Mouse (Mus musculus) limb, embryonic 13.5 days (tissue): ENCODE measurements around the gene Zfp652. TPM values are rescaled to one million over a fixed set of nuclear protein-coding genes. Genes with fewer than 3 reads are reported as not detected.

Experiments used
- ATAC-seq: fragments of 200-750 bp; cut with Nextera tagmentation; 2 replicates; pipeline ENCODE4 v1.8.0; 2017; ENCODE audit warnings: low read depth, moderate number of reproducible peaks, moderate TSS enrichment; ENCODE audit not compliant: low FRiP score
- H3K27ac ChIP-seq: fragments of 300-500 bp; sonication (generic); 2 replicates; pipeline ENCODE4 v1.5.1; 2015; ENCODE audit warnings: inconsistent platforms, mild to moderate bottlenecking, moderate library complexity
- H3K27me3 ChIP-seq: fragments of 300-500 bp; sonication (generic); 2 replicates; pipeline ENCODE4 v1.6.1; 2015; ENCODE audit warnings: mild to moderate bottlenecking, inconsistent platforms
- H3K36me3 ChIP-seq: fragments of 300-500 bp; sonication (generic); 2 replicates; pipeline ENCODE4 v1.6.1; 2015; ENCODE audit warnings: inconsistent platforms, mild to moderate bottlenecking, moderate library complexity
- H3K4me1 ChIP-seq: fragments of 300-500 bp; sonication (generic); 2 replicates; pipeline ENCODE4 v1.6.1; 2015; ENCODE audit warnings: inconsistent platforms
- H3K4me2 ChIP-seq: fragments of 300-500 bp; sonication (generic); replicated peaks from 2 replicates; pipeline ENCODE4 v1.6.1; 2015; ENCODE audit warnings: inconsistent platforms, mild to moderate bottlenecking, moderate library complexity
- H3K4me3 ChIP-seq: fragments of 300-500 bp; sonication (generic); 2 replicates; pipeline ENCODE4 v1.5.1; 2015; ENCODE audit warnings: moderate library complexity, mild to moderate bottlenecking, inconsistent platforms
- H3K9ac ChIP-seq: fragments of 300-500 bp; sonication (generic); 2 replicates; pipeline ENCODE4 v1.6.1; 2015; ENCODE audit warnings: mild to moderate bottlenecking, inconsistent platforms
- H3K9me3 ChIP-seq: fragments of 300-500 bp; sonication (generic); 2 replicates; pipeline ENCODE4 v1.6.1; 2016; ENCODE audit warnings: inconsistent platforms
- WGBS: fragments of 180-500 bp; shearing (Covaris S2); methylation state at CpG from one replicate; pipeline ENCODE4 v1.1.7; 2015; 5-methylcytosine and 5-hydroxymethylcytosine counted together
- polyA plus RNA-seq: library from polyadenylated mRNA; unstranded; fragments of >200 nt; fragmentation: Nextera tagmentation; extraction: Ambion mirVana; gene quantifications from 2 replicates; pipeline ENCODE4 v1.2.1, GENCODE M21; 2015

Gene Zfp652
- polyA plus RNA-seq, 1 experiment from 2014 or later: 26.8 TPM

DNA sequence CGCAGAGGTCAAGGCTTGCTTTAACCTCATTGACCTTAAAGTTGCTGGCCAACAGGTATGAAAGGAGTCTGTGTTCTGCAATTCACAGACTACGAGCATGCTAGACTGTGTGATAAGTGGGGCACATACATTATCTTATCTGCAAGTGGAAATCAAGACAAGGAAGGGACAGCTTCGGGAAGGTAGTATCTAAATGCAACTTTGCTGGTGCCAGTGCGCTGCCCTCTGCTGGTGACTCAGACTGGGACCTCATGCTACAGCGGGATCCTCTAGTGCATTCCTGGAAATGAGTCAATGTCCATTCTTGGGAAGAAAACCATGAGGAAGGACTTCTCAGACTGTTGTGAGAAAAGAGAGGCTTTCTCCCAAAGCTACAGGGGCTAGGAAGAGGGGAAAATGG, 141.2 kb downstream of the Zfp652 start:
- Histone ChIP-seq H3K27ac (no peak overlapping the region), H3K9ac (no peak overlapping the region), H3K4me2 (no peak overlapping the region), H3K9me3 (no peaks in the 10 kb centered on the region), H3K4me3 (no peak overlapping the region), H3K36me3 (no peaks in the 10 kb centered on the region), H3K4me1 (0 out of 2 replicates have a peak, but pooled peaks cover 4% of the 10 kb centered on the region), H3K27me3 (no peaks in the 10 kb centered on the region)
- ATAC-seq: no peak
- WGBS: 60% methylated on average over 5 of the region's 5 CpGs

DNA sequence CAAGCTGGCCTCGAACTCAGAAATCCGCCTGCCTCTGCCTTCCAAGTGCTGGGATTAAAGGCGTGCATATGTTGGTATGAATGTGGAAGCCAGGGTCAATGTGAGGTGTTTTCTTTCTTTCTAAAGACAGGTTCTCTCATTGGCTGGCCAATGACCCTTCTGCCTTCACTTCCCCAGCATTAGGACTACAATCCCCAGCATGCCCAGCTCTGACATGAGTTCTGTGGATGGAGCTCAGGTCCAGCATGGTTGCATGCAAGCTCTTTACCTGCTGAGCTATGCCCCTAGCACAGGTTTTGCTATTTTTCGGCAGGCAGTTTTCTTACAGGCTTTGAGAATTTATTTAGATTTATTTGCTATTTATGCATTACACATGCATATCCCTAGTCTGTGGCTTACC, 144.8 kb downstream of the Zfp652 start:
- 79% methylated on average over 4 of the region's 4 CpGs for WGBS
- no peak for ATAC-seq
- Histone ChIP-seq H3K9me3 (no peaks in the 10 kb centered on the region), H3K4me2 (no peak overlapping the region), H3K4me3 (no peak overlapping the region), H3K4me1 (peaks cover 12% of the 10 kb centered on the region; the same call in 1 of the 2 replicates), H3K27me3 (no peaks in the 10 kb centered on the region), H3K9ac (no peak overlapping the region), H3K36me3 (no peaks in the 10 kb centered on the region), H3K27ac (no peak overlapping the region)

DNA sequence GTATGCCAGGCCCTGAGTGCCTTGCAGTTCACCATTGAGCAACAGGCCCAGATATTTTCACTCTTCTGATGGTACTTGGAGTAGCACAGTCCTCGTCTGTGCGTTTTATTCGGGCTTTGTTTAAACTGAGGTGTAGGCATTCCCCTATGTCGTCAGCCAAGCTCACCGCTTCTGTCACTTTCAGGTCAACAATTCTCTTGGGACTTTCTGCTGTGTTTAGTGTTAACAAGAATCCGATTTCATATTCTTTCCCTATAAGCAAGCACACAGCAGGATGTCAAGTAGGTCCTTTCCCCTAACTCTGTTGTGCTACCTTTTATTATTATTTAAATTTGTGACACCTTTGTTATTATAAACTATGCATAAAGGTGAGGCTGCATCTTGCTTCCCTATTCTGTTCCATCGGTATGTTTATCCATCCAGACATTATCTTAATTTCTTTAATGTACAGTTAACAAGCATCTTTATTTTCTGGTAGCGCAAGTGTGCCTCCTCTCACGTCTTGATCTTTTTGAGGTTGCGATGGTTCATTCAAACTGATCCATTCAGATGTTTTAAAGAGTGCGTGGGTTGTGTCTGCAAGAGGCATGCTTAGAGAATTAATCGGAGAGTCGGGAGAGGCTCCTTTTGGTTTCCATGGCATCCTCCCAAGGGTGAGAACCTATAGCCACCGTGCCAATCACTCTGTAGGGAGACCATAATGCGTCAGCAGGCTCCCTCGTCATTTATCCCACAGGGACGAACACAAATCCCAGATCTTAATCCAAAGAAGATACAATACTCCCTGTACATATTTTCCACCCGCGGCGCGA, 145.4 kb downstream of the Zfp652 start:
- H3K9ac ChIP-seq: peak overlapping the region; percentile 75
- peaks cover 12% of the 10 kb centered on the region; the same call in 1 of the 2 replicates for H3K4me1 ChIP-seq
- H3K4me3 ChIP-seq: peak overlapping the region; percentile 74
- ATAC-seq: no peak
- no peaks in the 10 kb centered on the region for H3K9me3 ChIP-seq
- peak overlapping the region; percentile 87 for H3K27ac ChIP-seq
- H3K4me2 ChIP-seq: peak overlapping the region; percentile 67
- H3K36me3 ChIP-seq: no peaks in the 10 kb centered on the region
- WGBS: 21% methylated on average over 21 of the region's 21 CpGs
- H3K27me3 ChIP-seq: no peaks in the 10 kb centered on the region

DNA sequence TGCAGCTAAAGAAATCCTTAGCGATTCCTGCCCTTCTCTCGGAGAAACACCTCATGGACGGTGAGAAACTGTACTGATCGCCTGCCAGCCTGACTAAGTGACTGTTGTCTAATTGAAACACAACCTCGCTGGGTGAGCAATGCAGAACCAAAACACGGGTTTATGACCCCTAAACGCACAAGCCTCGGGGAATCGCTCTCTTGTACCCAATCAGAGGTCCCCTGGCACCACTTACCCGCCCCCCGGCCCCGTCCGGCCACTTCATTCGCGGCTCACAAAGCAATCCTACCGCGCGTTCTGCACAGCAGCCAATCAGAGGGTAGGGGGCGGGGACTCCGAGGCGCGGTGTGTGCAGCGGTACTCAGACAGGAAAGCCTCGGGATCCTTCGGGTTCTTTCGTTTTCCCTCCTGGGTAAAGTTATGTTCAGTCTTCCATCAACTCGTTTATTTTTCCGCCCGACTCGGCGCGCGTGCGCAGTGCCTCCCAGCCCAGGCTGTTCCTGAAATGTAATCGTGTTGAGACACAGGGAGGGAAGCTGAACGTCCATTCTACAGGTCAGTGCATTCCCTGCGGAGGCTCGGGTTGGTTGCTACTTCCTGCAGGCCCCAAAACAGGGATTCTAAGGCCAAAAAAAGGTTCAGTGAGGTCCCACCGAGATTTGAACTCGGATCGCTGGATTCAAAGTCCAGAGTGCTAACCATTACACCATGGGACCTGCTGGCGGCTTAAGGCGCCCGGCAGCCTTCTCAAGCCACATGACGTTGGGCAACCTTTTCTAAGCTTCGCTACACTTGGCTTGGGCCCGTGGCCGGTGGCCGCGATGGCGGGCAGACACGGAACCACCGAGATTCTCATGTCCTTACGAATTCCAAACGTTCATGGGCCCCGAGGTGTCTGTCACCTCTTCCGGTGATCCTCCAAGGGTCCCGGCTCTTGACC, 146.3 kb downstream of the Zfp652 start:
- Histone ChIP-seq H3K4me2 (peak overlapping the region; percentile 67), H3K27me3 (no peaks in the 10 kb centered on the region), H3K4me1 (peaks cover 12% of the 10 kb centered on the region; the same call in 1 of the 2 replicates), H3K36me3 (no peaks in the 10 kb centered on the region), H3K27ac (peak overlapping the region; percentile 87), H3K9me3 (no peaks in the 10 kb centered on the region), H3K9ac (peak overlapping the region; percentile 75), H3K4me3 (peak overlapping the region; percentile 74)
- WGBS: under 1% methylated on average over 58 of the region's 58 CpGs
- ATAC-seq: peak; percentile 99

DNA sequence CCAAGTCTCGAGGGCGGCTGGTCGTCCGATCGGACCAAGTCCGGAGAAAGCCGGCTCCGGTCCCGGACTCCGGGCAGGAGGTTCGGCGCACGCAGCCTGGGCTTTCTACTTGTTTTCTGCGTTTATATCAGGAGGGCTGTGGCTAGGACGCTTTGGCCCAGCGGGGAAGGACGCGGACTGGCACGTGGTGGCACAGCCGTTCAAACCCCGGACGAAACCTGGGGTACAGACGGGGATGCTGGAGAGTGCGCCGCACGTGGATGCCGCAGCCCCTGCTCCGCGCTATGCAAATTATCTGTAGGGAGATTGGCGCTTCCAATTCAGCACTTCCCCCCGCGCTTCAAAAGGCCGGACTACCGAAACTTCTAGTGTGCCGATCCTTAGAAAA, 147.0 kb downstream of the Zfp652 start:
- Histone ChIP-seq H3K27ac (peak overlapping the region; percentile 87), H3K36me3 (no peaks in the 10 kb centered on the region), H3K4me3 (peak overlapping the region; percentile 74), H3K9me3 (no peaks in the 10 kb centered on the region), H3K9ac (peak overlapping the region; percentile 74), H3K4me2 (peak overlapping the region; percentile 67), H3K4me1 (peaks cover 12% of the 10 kb centered on the region; the same call in 1 of the 2 replicates), H3K27me3 (no peaks in the 10 kb centered on the region)
- under 1% methylated on average over 35 of the region's 35 CpGs for WGBS
- peak; percentile 55; the same call in 1 of the 2 replicates for ATAC-seq

DNA sequence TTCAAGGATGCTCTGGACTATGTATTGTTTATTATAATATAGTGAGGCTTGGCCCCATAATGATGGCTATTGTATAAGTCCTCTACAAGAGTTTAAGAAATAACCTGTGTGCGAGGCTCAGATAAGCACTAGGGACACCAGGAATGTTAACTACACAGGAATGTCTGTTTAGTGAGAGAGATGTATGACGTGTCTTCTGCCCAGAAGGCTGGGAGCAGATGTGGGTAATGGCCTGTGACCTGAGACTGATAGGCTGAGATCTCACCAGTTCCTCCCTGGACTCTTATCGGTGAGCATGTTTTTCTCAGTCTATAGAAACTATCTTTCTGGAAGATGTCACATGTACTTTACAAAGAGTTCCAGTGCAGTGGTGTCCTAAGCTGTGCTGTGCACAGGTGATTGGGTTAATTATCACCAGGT, 147.6 kb downstream of the Zfp652 start:
- Histone ChIP-seq H3K27me3 (no peaks in the 10 kb centered on the region), H3K4me3 (peak overlapping the region; percentile 74), H3K36me3 (no peaks in the 10 kb centered on the region), H3K9ac (peak overlapping the region; percentile 74), H3K9me3 (no peaks in the 10 kb centered on the region), H3K4me2 (peak overlapping the region; percentile 67), H3K27ac (0 out of 2 replicates have a peak overlapping the region, but pooled peaks have one; percentile 87), H3K4me1 (peaks cover 12% of the 10 kb centered on the region; the same call in 1 of the 2 replicates)
- 37% methylated on average over 3 of the region's 3 CpGs for WGBS
- no peak for ATAC-seq

DNA sequence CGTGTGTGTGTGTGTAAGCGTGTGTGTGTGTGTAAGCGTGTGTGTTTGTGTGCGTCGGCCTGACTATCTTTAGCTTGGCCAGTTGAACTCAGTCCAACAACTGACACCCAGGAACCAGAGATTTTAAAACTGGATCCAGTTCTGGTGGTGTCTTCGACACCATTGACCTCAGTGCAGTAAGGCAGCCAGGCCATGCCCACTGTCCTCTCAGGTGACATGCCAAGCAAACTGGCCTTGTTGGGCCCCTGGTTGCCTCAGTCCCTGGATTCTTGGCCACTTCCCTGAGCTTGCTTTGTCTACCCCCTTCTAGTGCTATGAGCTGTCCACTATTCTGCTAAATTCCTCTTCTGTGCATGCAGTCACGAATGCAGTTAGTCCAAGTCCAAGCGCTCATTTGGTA, 148.9 kb downstream of the Zfp652 start:
- no peaks in the 10 kb centered on the region for H3K36me3 ChIP-seq
- peaks cover 12% of the 10 kb centered on the region; the same call in 1 of the 2 replicates for H3K4me1 ChIP-seq
- H3K9ac ChIP-seq: no peak overlapping the region
- H3K9me3 ChIP-seq: no peaks in the 10 kb centered on the region
- H3K27ac ChIP-seq: no peak overlapping the region
- no peak overlapping the region for H3K4me3 ChIP-seq
- H3K4me2 ChIP-seq: no peak overlapping the region
- no peaks in the 10 kb centered on the region for H3K27me3 ChIP-seq
- ATAC-seq: no peak
- 96% methylated on average over 8 of the region's 8 CpGs for WGBS

DNA sequence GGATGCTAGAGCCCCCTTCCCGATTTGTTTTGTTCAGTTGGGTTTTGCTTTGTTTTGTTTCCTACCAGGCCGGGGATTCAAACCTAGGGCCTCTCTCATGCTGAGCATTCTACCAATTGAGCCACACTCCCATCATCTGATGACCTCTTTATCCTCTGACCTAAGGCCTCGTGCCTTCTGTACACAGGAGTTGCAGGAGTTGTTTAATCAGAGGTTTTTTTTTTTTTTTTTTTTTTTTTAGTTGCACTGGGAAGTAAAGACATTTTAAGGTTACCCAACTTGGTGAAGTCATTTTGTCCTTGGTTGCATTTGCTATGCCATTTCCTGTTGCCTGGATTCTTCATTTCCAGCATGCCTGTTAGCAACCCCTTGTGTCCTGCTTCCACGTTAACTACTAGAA, 157.0 kb downstream of the Zfp652 start:
- H3K4me2 ChIP-seq: no peak overlapping the region
- no peak for ATAC-seq
- no peak overlapping the region for H3K4me3 ChIP-seq
- H3K9ac ChIP-seq: no peak overlapping the region
- 71% methylated on average over 4 of the region's 4 CpGs for WGBS
- no peaks in the 10 kb centered on the region for H3K9me3 ChIP-seq
- no peak overlapping the region for H3K27ac ChIP-seq
- no peaks in the 10 kb centered on the region for H3K36me3 ChIP-seq
- H3K4me1 ChIP-seq: no peaks in the 10 kb centered on the region
- no peaks in the 10 kb centered on the region for H3K27me3 ChIP-seq

DNA sequence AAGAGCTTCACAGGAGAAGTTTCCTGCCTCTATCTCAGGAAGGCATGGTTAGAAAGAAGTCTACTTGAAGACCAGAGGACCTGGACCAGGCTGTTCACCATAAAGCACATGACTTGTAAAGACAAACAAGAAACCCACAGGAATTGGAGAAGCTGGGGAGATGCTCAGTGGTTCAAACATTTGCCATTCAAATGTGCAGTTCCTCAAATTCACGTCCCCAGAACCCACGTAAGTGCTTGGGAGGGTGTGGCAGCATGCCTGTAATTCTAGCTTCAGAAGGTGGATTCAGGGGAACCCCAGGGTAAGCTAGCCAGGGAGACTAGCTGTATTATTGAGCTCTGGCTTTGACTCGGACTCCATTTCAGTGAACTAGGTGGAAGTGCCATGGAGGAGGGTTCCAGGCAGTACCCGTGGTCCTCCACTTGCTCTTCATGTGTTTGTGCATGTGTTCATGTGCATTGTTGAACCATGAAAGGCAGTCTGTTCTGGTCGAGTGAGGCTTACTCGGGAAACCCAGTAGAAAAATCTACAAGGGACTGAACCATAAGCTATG, 157.5 kb downstream of the Zfp652 start:
- no peak overlapping the region for H3K9ac ChIP-seq
- H3K9me3 ChIP-seq: no peaks in the 10 kb centered on the region
- ATAC-seq: no peak
- no peak overlapping the region for H3K4me2 ChIP-seq
- no peaks in the 10 kb centered on the region for H3K36me3 ChIP-seq
- H3K4me3 ChIP-seq: no peak overlapping the region
- H3K4me1 ChIP-seq: no peaks in the 10 kb centered on the region
- H3K27ac ChIP-seq: no peak overlapping the region
- no peaks in the 10 kb centered on the region for H3K27me3 ChIP-seq
- WGBS: 69% methylated on average over 6 of the region's 6 CpGs

DNA sequence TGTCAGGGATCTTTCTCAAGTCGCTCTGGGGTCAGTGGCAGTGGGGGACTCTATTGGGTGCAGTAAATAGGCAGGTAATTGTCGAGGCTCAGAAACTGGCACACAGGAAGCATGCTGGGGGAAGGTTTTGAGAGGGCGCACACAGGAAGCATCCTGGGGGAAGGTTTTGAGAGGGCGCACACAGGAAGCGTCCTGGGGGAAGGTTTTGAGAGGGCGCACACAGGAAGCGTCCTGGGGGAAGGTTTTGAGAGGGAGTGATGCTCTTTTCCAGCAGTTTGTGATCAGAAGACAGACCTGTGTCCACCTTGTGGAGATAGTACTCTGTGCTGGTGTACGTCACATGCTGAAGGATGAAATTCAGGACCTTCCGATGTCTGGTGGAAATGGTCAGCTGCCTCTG, 163.3 kb downstream of the Zfp652 start:
- H3K4me1 ChIP-seq: no peaks in the 10 kb centered on the region
- H3K9ac ChIP-seq: no peak overlapping the region
- H3K36me3 ChIP-seq: no peaks in the 10 kb centered on the region
- no peak overlapping the region for H3K27ac ChIP-seq
- no peaks in the 10 kb centered on the region for H3K27me3 ChIP-seq
- WGBS: 27% methylated on average over 9 of the region's 9 CpGs
- peak overlapping the region; percentile 22; the same call in 1 of the 2 replicates for H3K4me2 ChIP-seq
- H3K4me3 ChIP-seq: no peak overlapping the region
- no peak for ATAC-seq
- H3K9me3 ChIP-seq: no peaks in the 10 kb centered on the region

DNA sequence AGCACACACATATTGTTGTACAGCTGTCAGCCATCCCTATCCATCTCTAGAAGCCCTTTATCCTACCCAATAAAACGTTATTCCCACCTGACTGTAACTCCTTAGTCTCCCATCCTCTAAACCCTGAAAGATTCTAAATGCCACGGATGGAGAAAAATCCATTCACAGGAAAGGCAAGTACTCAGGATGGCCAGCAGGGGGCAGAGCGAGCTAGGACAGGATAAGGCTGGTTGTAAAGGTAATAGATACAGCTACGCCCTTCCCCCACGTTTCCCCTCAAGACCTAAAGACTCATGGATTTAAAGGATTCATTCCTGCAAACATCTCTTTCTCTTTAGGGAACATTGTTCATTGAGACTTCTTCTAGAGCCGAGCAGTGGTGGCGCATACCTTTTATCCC, 163.8 kb downstream of the Zfp652 start:
- Histone ChIP-seq H3K4me3 (no peak overlapping the region), H3K4me2 (0 out of 2 replicates have a peak overlapping the region, but pooled peaks have one; percentile 22), H3K36me3 (no peaks in the 10 kb centered on the region), H3K9me3 (no peaks in the 10 kb centered on the region), H3K9ac (no peak overlapping the region), H3K27me3 (peaks cover 4% of the 10 kb centered on the region; the same call in 1 of the 2 replicates), H3K27ac (no peak overlapping the region), H3K4me1 (no peaks in the 10 kb centered on the region)
- no peak for ATAC-seq
- WGBS: 22% methylated on average over 7 of the region's 7 CpGs
